Mouse (Mus musculus) CD4-positive, CD25-positive, alpha-beta regulatory T cell, adult 2 months (primary cell): ENCODE measurements around the gene Iqsec1.

Experiments
- DNase-seq: peaks from one replicate; pipeline ENCODE4 v3.0.0-alpha.2; 2012; ENCODE audit warnings: low read depth, low spot score

Gene Iqsec1

DNA sequence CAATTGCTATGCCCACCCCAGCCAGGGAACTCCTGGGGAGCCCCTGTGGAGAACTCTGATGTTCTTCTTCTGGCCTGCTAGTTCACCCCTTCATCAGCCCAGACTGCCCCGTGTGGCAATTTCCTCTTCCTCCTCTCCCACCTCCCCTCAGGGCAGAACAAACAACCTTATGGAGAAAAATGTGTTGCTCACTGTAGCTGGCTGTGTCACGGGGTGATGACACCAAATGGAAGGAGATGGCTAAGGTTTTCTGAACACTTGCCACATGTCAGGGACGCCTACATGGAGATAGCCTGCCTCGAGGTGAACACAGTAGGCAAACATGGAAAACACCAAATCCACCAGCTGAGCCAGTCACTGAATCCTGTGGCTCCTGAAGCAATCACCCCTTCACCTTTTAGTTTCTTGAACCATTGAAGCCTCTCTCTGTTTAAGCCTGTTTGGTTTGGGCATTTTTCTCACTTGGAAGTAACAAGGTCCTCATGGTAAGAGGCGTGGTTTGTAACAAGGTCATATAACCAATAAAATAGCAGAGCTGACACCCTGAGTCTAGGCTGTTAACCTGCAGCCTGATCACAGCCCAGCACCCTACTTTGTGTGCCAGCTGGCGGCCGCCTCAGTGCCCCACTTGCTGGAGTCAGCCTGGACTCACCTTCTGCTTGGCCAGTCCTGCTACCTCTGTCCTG lies 233.4 kb downstream of the Iqsec1 start:
- no peak for DNase-seq

DNA sequence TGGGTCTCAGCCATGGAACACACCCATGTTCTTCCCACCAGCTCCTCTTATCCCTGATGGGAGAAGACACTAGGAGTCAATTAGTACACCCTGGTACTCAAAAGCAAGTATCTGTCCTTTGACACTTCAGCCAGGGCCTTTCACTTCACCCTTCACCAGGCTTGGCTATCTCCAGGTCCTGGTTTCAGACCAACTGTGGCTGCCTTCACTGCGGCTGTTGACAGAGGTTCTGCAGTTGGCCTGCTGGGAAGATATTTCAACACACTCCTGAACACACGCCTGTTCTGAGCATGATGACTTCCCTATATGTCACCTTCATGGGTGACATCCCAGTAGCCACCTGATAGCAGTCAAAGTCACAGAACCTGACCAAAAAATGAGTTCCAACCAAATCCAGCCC lies 234.4 kb downstream of the Iqsec1 start:
- no peak for DNase-seq

DNA sequence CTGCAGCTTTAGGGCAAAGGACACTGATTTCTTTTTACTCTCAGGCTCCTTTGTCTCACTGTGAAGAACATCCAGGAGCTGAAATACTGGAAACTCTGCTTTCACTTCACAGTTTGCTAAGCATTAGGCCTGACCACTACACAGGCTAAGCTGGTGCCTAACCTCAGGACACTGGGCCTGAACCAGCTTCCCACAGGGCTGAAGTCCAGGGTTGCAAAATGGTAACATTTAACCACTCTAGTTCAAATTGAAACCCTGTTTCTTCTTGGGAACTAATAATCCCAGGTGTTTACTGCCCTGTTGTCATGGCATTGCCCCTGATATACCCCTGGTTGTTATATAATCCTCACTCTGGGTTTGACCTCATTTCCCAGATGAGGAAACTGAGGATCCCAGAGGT lies 234.8 kb downstream of the Iqsec1 start:
- DNase-seq: no peak

DNA sequence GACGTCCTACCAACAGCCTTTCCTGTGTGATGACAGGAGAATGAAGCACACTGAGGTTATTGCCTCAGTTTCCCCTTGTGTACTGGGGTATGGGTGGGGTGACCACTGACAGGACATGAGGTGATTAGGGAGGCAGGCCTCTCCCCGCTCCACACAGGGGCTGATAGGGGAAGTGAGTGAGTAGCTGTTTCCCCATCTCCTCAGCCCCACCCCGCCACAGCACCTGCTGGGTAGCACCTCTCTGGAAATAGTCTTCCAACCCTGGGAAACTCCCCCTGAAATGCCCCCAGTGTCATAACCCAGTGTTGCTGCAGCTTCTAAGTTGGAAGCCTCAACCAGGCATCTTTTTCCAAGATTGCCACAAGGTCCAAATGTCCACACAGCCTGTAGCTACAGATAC lies 236.9 kb downstream of the Iqsec1 start:
- no peak for DNase-seq

DNA sequence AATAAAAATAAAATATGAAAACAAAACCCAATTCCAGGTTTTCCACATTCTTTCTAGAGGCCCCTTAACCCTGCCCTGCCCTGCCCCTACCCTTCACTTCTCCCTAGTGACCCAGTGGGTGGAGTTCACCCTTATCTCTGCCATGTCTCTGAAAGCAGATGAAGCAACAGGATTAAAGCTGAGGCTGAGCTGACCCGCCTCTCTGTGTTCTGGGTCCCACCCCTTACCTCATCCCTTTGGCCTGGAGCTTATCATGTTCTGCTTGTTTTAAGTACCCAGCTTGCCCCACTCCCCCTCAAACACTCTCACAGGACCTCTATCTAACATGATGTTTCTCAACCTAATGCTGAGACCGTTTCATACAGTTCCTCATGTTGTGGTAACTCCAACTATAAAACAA lies 238.4 kb downstream of the Iqsec1 start:
- no peak for DNase-seq

DNA sequence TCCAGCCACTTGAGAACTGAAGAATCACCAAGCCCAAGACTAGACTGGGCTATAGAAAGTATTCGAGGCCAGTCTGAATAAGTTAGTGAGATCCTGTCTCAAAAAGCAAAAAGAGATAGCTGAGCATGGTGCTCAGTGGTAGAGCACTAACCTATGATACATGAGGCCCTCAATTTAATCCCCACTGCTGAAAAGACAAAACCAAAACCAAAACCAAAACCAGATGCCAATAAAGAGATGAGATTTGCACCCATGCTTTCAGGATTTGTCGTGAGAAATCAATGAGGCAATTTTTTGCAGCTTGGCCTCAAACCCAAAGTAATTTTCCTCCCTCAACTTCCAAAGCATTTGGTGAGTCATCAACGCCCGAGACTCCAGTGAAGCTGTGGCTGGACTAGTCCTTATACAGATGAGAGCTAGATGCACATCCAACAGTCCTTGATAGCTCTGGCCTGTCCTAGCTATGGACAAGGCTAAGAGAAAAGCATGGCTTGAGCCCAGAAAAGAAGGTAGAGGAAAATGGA lies 239.0 kb downstream of the Iqsec1 start:
- DNase-seq: no peak

DNA sequence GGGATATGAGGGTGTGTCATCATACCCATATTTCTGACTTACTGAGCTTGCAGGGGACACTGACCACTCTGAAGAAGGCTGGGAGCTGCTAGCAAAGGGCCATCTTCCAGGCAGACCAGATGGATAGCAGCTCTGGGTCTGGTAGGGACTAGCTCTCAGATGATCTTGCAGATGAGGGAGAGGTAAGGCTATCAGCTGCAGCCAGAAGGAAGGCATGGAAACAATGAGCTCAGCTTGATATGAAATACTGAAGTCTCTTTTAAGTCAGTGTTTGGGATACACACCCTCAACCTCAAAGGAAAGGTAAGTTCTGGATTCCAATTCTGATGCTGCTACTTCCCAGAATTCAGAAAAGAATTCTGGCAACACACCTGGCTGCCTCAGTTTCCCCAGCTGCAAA lies 239.5 kb downstream of the Iqsec1 start:
- DNase-seq: no peak

DNA sequence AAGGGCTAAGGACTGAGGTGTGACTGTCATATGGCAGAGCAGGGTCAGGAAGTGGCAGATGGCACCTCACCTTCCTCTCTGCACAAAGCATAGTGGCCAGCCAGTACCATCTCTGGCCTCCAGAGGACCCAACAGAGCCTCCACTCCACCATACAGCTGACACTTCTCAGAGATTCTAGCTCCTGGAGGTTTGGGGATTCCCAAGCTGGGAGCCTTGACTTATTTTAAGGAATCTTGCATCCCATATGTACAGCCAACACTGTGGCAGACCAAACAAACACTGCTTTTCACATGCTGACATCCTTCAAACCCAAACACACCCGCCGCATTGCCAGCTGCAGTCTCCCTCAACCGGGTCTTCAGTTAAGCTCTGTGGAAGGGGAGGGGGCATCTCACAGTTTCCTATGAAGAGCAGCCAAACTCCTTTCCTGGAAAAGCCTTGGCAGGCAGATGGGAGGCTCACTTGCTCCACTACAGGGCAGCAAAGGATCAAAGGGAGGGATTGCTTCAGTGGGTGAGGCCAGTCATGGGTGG lies 242.1 kb downstream of the Iqsec1 start:
- peak; percentile 48 for DNase-seq

DNA sequence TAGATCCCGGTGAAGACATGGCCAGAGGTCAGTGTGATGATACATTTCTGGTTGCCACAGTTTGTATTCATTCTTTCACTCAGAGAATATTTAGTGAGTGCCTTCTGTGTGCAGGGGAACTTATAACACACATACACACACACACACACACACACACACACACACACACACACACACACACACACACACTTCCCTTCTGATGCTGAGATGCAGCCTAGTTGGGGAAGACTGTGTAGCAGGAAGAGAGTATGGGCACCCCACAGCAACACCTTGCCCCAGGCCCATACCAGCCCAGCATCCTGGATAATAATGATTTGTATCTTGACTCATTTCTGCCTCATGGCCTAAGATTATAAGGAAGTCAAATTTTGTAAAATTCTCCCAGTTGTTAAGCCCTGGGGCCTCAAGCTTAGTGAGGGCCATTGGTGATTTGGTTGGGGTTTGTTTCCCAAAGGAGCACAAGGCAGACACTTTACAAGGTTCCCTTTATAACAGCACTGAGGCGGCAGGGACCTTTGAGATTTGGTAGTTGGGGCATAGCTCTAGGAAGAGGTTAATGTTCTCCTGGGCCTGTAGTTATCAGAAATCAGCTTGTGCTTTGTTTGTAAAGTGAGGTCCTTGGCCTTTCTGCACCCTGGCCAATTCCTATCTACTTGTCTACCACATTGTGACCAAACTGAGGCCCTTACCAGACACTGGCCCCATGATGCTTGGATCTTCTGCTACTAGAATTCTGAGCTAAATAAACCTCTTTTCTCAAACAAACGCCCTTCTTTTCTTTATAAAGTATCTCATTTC lies 242.9 kb downstream of the Iqsec1 start:
- DNase-seq: peak; percentile 36

DNA sequence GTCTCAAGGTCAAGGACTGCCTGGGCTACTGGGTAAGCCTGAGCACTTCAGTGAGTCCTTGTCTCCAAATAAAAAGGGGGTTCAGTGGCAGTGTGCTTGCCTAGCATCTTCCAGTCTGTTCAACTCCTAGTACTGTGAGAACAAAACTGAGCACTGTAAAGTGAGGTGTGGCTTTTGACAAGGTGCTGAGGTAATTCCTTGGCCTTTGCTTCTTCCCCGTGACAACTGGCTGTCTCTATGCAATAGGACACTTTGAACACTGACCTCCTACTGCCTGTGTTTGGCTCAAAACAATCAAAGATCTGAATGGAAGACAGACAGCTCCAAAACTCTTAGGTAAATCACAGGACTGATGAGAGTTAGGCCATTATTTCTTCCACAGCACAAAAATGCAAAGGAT lies 246.0 kb downstream of the Iqsec1 start:
- DNase-seq: no peak

DNA sequence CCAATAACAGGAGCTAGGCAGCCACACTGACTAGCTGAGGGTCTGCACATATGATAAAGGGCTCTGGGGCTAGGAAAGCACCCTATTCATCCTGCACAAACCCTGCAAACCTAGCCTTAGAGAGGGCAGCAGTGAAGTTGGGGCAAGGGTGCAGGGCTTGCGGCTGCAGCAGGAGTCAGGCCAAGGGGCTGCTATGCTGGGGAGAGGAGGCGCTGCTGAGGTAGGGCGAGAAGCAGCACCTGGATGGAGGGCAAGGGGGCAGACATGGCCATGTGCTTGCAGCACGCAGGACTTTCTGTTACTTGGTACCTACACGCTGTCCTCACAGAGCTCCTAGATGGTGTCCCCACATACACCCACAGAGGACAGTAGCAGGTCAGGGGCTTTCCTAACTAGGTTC lies 246.8 kb downstream of the Iqsec1 start:
- no peak for DNase-seq

DNA sequence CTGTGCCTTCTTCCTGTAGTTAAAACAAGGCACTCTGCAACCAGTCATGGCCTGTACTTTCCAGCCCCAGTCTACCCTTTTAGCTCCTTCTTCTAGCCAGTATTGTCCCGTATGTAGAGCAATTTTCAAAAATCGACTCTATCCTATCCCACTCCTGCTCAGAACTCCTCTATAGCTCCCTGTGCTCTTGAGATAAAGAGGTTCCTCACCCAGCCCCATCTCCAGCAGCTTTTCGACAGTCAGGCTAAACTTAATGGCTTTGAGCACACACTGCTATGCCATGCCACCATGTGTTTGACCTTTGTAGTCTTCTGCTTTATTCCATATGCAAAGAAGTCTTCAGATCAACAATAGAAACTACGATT lies 247.4 kb downstream of the Iqsec1 start:
- no peak for DNase-seq

DNA sequence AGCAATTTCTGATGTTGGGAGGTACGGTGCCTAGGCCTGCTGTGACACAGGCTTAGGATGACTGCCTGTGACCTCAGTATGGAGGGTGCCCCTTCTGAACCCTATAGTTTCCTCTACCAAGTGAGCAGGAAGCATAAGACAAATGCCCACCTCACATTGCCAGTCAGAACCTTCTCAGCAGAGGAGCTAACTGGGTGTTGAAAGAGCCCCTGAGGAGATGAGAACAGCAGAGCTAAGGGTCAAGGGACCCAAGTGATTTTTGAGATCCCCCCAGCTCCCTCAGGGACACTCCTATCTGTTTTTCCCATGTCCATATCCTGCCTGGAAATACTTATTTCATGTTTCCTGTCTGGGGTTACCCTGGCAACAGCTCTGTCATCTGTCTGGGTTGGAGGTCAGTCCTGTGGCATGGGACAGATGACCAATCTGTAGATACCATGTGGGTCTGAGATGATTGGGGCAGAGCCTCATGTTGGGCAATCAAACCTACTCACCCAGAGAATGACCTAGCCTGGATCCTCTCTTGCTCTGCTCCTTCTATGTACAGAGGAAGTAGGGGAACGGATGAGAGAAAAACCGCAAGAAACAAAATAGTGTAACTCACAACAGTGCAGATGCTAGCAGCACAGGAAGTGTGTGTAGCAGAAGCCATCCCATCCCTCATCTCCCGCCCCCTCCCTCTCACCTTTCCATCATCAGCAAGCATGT lies 248.0 kb downstream of the Iqsec1 start:
- peak; percentile 86 for DNase-seq

DNA sequence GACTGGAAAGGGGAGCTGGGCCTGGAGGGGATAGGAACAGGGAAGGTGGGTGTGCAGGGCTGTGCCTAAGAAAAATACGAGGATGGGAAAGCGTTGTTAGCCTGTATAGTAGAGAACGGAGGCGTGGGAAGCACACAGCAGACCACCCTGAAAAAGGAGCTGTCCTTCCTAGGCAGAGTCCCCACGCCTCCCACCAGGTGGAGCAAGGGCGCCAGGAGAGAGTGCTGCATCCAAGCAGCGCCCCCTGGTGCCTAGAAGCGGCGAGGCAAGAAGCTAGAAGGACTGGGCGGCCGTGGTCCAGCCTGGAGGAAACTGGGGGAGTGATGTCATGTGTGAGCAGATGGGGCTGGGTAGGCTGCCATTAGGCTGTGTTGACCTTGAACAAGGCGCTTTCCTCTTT lies 251.1 kb downstream of the Iqsec1 start:
- peak; percentile 94 for DNase-seq

DNA sequence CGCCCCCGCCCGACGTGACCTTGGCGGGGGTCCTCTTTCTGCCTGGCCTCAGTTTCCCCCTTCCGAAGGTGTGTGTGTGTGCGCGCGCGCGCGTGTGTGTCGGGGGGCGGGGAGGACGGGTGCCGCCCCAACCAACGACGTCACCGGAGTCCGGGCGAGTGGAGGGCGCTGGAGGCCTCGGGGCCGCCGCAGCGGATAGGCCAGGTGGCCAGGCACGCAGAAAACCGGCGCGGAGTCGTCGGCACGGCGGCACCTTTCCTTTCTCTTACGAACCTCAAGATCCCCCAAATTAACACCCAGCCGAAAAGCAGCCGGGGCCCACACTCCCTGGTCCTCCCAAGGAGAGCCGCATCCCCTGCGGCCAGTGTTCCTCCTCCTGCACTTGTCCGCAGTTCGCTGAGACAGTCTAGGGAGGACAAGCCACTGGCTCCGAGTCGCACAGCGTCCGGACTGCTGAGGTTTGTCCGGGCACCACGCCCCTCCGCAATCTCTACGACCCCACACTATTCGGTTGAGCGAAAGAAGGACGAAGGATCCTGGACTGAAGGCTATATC lies 251.7 kb downstream of the Iqsec1 start:
- peak; percentile 67 for DNase-seq

DNA sequence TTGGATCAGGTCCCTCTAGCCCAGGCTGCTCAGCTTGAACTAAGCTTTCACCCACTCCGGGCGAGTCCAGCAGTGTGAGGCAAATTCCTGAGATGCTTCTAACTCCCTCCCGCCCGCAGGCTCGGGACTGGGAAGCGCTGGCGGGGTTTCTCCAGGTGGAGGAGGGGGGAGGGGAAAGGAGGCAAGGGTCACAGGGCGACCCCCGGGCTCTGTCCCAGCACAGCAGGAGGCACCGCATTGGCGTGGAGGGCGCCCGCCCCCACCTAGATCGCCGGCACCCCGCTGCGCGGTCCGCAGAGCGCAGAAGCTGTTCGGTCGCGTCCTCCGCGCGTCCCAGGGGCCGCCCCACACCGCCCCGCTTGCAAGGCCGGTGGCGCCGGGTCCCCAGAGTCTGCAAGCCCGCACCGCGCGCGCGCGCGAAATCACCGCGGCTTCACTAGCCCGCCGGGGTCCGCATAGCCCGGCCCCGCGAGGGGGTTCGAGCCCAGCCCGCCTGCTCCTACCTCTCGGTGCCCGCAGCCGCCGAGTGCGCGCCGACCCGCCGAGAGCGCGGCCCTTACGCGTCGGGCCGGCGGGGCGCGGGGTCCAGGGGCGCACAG lies 252.3 kb downstream of the Iqsec1 start:
- peak; percentile 47 for DNase-seq

DNA sequence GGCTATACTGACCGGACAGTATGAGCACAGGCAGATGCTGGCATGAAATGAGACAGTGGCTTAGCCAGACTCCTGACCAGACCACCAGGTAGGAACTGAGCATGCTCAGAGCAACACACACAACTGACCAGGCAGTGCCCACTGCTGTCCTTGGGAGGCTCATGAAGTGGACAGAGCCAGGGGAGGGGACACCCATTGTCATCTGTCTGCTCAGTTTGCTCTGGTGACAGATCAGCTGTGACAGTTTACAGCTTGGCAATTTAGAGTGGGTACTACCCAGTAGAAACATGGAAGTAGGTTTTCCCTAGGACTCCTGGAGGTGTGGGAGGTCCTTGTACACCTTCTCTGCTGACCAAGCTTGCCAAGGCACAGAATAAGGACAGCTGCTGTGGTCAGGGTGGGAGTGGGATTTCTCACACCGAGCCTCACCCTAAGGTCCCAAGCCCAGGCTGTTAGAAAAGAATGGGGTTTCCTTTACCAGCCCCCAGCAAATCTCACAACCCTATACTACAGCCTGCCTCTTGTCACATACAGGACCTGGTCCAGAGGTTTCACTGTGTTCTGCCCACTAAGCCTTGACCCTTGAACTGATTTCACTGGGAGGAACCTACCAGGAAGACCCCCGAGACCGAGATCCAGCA lies 253.0 kb downstream of the Iqsec1 start:
- DNase-seq: no peak

DNA sequence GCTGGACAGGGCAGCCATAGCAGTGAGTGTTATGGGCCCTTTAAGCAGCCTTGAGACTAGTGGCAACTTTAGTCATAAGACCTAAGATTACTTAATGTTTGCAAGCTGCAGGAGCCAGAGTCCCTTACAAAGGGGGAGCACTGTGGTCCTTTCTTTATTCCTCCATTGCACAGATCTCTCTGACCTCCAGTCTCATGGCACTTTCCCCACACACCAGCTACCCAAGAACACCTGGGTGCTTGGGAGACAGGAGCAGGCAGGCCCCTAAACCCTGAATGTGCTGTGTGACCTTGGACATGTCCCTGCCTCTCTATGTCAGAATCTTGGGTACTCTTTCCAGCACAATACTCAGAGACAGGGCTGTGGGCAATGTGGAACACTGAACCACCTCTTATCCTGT lies 253.7 kb downstream of the Iqsec1 start:
- no peak for DNase-seq

DNA sequence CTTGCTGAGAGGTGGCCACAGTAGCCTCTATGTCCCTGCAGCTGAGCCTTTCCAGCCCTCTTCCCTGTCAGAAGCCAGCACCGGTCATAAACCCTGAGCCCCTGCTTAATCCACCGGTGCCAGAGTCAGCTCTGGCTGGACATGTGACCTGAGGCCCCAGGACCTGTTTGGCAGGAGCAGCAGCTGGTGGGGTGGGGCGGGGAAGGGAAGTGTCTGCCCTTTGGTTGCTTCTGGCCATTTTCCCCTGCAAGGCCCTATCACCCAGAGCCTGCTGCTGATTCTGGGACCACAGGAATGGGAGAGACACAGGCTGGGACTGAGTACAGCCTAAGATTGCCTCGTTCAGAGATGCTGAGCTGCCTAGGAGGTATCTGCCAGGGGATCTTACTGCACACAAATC lies 257.2 kb downstream of the Iqsec1 start:
- no peak for DNase-seq

DNA sequence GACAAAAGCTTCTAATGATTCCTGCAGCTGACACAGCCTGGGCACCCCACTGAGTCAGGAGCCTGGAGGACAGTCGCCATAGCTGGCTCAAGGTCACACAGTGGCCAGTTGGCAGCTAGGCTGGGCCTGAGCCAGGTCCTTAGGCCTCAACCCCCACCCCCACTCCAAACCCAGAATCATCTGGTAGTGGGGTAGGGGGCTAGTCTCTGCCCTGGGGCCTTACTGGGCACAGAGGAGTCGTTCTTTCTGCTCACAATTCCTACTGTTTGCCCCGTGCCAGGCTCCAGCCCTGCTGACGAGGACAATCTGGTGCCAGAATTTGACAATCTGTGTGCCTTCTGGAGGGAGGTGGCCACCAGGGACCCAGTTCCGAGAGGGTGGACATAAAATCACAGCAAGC lies 258.7 kb downstream of the Iqsec1 start:
- no peak for DNase-seq

DNA sequence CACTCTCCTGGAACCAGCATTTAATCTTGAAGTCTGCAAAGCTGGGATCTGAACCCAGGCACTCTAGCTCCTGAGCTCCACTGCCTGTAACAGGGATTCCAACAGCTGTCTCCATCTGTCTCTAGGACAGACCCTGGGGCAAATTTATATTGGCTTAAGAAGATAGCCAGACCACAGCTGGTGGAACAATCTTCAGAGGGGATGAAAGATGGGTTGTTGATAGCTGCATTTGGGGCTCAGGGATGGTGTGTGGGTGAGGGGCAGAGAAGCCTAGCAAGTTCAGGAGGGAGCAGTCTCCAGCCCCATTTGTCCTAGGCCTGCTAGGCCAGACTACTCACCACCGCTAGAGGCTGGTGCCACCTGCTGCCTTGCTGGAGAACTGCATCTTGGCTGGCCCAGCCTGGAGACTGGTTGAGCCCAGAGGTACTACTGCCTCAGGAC lies 260.0 kb downstream of the Iqsec1 start:
- peak; percentile 84 for DNase-seq
